In genomic region chr5:47985901-47986670, GRCm38 (mm10) we compare ENCODE assay signal across 9 mouse cellular contexts. TPM values are rescaled to one million over a fixed set of nuclear protein-coding genes. Genes with fewer than 3 reads are reported as not detected.
A peak's percentile ranks its signal among the peaks of the same experiment; 100 is the strongest.
DNase-seq lines count a peak whose midpoint lies in the region; ATAC-seq lines count a peak whose summit lies in the region.
"Had no signal": no experiment of that assay in that cellular context is flagged by ENCODE, and none has a peak within 500 bp of the region (broad histone marks: within the 10 kb centered on the region; RNA-seq: fewer than 3 reads in every experiment).

No protein-coding gene starts in this region.

- H3K9me3 ChIP-seq in limb, embryonic 15.5 days, result no peaks in the 10 kb centered on the region
- H3K9me3 ChIP-seq in neural tube, embryonic 15.5 days (replicated peaks), result no peaks in the 10 kb centered on the region

- H3K4me3 ChIP-seq in limb, embryonic 15.5 days, result peak overlapping the region; percentile 65
- H3K4me3 ChIP-seq in neural tube, embryonic 15.5 days (replicated peaks), result peak overlapping the region; percentile 72
- H3K4me3 ChIP-seq: erythroblast, embryonic 14.5 days had no signal

- peak overlapping the region; percentile 94 for H3K4me2 ChIP-seq in limb, embryonic 15.5 days
- H3K4me2 ChIP-seq in neural tube, embryonic 15.5 days, result peak overlapping the region; percentile 89

- peak; percentile 23 for DNase-seq in adrenal gland, postnatal 10 days
- no peak for DNase-seq in adrenal gland, postnatal 4 days (ENCODE audit: low spot score in 2 of 2)
- DNase-seq in adipocyte (ENCODE audit: low spot score), result peak; percentile 19
- DNase-seq in frontal cortex, postnatal 36 days (ENCODE audit: low spot score in 2 of 2), result peak; percentile 43 to 45
- peak; percentile 47 to 54 for DNase-seq in kidney, adult 8-10 months
- no peak for DNase-seq in thymus, postnatal 10 days (ENCODE audit: low spot score in 2 of 2)

- ATAC-seq in limb, embryonic 15.5 days (ENCODE audit: insufficient number of reproducible peaks, low FRiP score, low TSS enrichment, low read depth), result no peak
- ATAC-seq in neural tube, embryonic 15.5 days (ENCODE audit: low FRiP score), result peak; percentile 33; the same call in 1 of the 2 replicates

- H3K36me3 ChIP-seq in limb, embryonic 15.5 days, result no peaks in the 10 kb centered on the region
- H3K36me3 ChIP-seq in neural tube, embryonic 15.5 days, result no peaks in the 10 kb centered on the region

- H3K4me1 ChIP-seq in limb, embryonic 15.5 days, result peaks cover 28% of the 10 kb centered on the region
- H3K4me1 ChIP-seq in neural tube, embryonic 15.5 days, result peaks cover 33% of the 10 kb centered on the region

- no peak overlapping the region for H3K27ac ChIP-seq in limb, embryonic 15.5 days
- peak overlapping the region; percentile 7; the same call in 1 of the 2 replicates for H3K27ac ChIP-seq in neural tube, embryonic 15.5 days (replicated peaks)

- peak overlapping the region; percentile 48 for H3K9ac ChIP-seq in limb, embryonic 15.5 days
- peak overlapping the region; percentile 77 for H3K9ac ChIP-seq in neural tube, embryonic 15.5 days (replicated peaks)

- H3K27me3 ChIP-seq in limb, embryonic 15.5 days, result peaks cover 22% of the 10 kb centered on the region
- H3K27me3 ChIP-seq in neural tube, embryonic 15.5 days (replicated peaks), result no peaks in the 10 kb centered on the region

- WGBS in limb, embryonic 15.5 days, result 1% methylated on average over 48 of the region's 48 CpGs
- WGBS in neural tube, embryonic 15.5 days, result under 1% methylated on average over 48 of the region's 48 CpGs

RNA-seq across cellular contexts. Expression of gene Slit2, which starts 3.1 kb away (rescaled TPM):
- 10 to 100 TPM; 10.8 to 22.4 TPM for total RNA-seq in adrenal gland, postnatal 10 days (2021)
- 10 to 100 TPM; 24.0 to 44.5 TPM for total RNA-seq in adrenal gland, postnatal 4 days (2021)
- 18.1 and 21.0 TPM in 2 replicates for polyA plus RNA-seq in limb, embryonic 15.5 days (2015; fragmentation: Nextera tagmentation; extraction: Ambion mirVana)
- polyA plus RNA-seq in neural tube, embryonic 15.5 days (2015; fragmentation: Nextera tagmentation; extraction: Ambion mirVana), result 32.9 and 39.1 TPM in 2 replicates

Comparison
In these comparisons a context has a peak if more than half of its experiments do, and no peak if none do; other contexts are left out.
1. DNase-seq: peak in adrenal gland, postnatal 10 days (single experiment), adipocyte (single experiment), frontal cortex, postnatal 36 days (2 of 2) and kidney, adult 8-10 months (2 of 2); none in adrenal gland, postnatal 4 days (0 of 2) and thymus, postnatal 10 days (0 of 2).